Mouse (Mus musculus) hindbrain, embryonic 15.5 days (tissue): ENCODE results near the gene Slc25a13. TPM values are rescaled to one million over a fixed set of nuclear protein-coding genes. Genes with fewer than 3 reads are reported as not detected.

Experiments
- ATAC-seq: fragments of 200-750 bp; cut with Nextera tagmentation; 2 replicates; pipeline ENCODE4 v1.8.0; 2017; ENCODE audit warnings: low read depth, moderate number of reproducible peaks, moderate TSS enrichment; ENCODE audit not compliant: low FRiP score
- H3K27ac ChIP-seq: fragments of 300-500 bp; sonication (generic); replicated peaks from 2 replicates; pipeline ENCODE4 v1.5.1; 2015; ENCODE audit warnings: mild to moderate bottlenecking, inconsistent platforms
- H3K27me3 ChIP-seq: fragments of 300-500 bp; sonication (generic); 2 replicates; pipeline ENCODE4 v1.6.1; 2015; ENCODE audit warnings: control low read depth, inconsistent platforms
- H3K36me3 ChIP-seq: fragments of 300-500 bp; sonication (generic); 2 replicates; pipeline ENCODE4 v1.6.1; 2015; ENCODE audit warnings: control low read depth, inconsistent platforms
- H3K4me1 ChIP-seq: fragments of 300-500 bp; sonication (generic); replicated peaks from 2 replicates; pipeline ENCODE4 v1.6.1; 2015; ENCODE audit warnings: control low read depth, inconsistent platforms
- H3K4me2 ChIP-seq: fragments of 300-500 bp; sonication (generic); 2 replicates; pipeline ENCODE4 v1.6.1; 2015; ENCODE audit warnings: moderate library complexity, mild to moderate bottlenecking, inconsistent platforms
- H3K4me3 ChIP-seq: fragments of 300-500 bp; sonication (generic); 2 replicates; pipeline ENCODE4 v1.5.1; 2015; ENCODE audit warnings: mild to moderate bottlenecking, inconsistent platforms
- H3K9ac ChIP-seq: fragments of 300-500 bp; sonication (generic); 2 replicates; pipeline ENCODE4 v1.6.1; 2015; ENCODE audit warnings: inconsistent platforms
- H3K9me3 ChIP-seq: fragments of 300-500 bp; sonication (generic); 2 replicates; pipeline ENCODE4 v1.6.1; 2016; ENCODE audit warnings: control low read depth, inconsistent platforms
- WGBS: fragments of 180-500 bp; shearing (Covaris S2); methylation state at CpG from one replicate; pipeline ENCODE4 v1.1.7; 2015; 5-methylcytosine and 5-hydroxymethylcytosine counted together
- polyA plus RNA-seq: library from polyadenylated mRNA; unstranded; fragments of >200 nt; fragmentation: Nextera tagmentation; extraction: Ambion mirVana; gene quantifications from 2 replicates; pipeline ENCODE4 v1.2.1, GENCODE M21; 2015

Slc25a13 gene
- polyA plus RNA-seq, 1 experiment from 2014 or later = 5.3 TPM

DNA sequence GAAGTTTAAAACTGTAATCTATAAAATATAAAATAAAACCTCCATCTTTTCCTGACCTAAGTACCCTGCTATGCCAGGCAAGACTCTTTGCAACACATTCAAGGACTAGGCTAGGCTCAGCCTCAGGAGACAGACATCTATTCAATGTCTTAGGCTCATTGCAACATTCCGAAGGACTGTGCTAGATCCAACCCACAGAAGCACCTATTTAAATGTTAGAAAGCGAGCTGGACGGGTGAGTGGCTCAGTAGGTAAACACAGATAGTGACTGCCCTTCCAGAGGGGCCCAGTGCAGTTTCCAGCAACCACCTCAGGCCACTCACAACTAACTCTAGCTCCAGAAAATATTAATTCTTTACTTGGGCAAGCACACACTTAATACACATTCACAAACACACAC is 123.5 kb downstream of the Slc25a13 start:
- H3K9me3 ChIP-seq = no peaks in the 10 kb centered on the region
- H3K27ac ChIP-seq = no peak overlapping the region
- H3K4me3 ChIP-seq = no peak overlapping the region
- H3K36me3 ChIP-seq = no peaks in the 10 kb centered on the region
- no peaks in the 10 kb centered on the region for H3K27me3 ChIP-seq
- WGBS = 81% methylated on average over 3 of the region's 3 CpGs
- no peak overlapping the region for H3K4me2 ChIP-seq
- no peak overlapping the region for H3K9ac ChIP-seq
- H3K4me1 ChIP-seq = no peaks in the 10 kb centered on the region
- no peak for ATAC-seq

GRCm38 (mm10) chr6:6092497-6092896 is 124.5 kb downstream of the Slc25a13 start:
- ATAC-seq = no peak
- Histone ChIP-seq H3K27ac (no peak overlapping the region), H3K9me3 (no peaks in the 10 kb centered on the region), H3K36me3 (no peaks in the 10 kb centered on the region), H3K4me1 (no peaks in the 10 kb centered on the region), H3K27me3 (no peaks in the 10 kb centered on the region), H3K9ac (no peak overlapping the region), H3K4me2 (no peak overlapping the region), H3K4me3 (no peak overlapping the region)
- 22% methylated on average over 10 of the region's 10 CpGs for WGBS

- H3K27ac ChIP-seq = no peak overlapping the region
- H3K4me3 ChIP-seq = no peak overlapping the region
- no peaks in the 10 kb centered on the region for H3K9me3 ChIP-seq
- H3K9ac ChIP-seq = no peak overlapping the region
- H3K4me1 ChIP-seq = no peaks in the 10 kb centered on the region
- no peak for ATAC-seq
- WGBS = 86% methylated on average over 3 of the region's 3 CpGs
- H3K4me2 ChIP-seq = no peak overlapping the region
- H3K27me3 ChIP-seq = no peaks in the 10 kb centered on the region
- no peaks in the 10 kb centered on the region for H3K36me3 ChIP-seq
Observed at GRCm38 (mm10) chr6:6091016-6091415, 126.0 kb downstream of the Slc25a13 start.

DNA sequence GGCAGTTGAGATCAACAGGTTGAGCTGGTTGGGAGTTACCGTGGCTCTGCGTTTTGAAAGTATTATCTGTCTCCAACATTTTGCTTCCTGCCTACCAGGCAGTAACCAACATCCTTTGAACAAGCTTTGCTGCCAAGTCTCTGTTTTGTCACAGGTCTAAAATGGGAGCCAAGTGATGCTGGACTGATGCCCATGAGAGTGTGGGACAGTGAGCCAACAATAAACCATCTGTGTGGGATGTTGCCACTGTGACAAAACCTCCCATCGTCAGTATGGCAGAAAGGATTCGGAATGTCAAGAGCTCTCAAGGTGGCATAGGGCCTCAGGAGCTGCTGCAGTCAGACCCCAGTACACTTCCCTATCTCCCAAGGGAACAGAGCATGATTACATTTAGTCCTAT is 128.8 kb downstream of the Slc25a13 start:
- Histone ChIP-seq H3K4me1 (no peaks in the 10 kb centered on the region), H3K27me3 (no peaks in the 10 kb centered on the region), H3K9ac (no peak overlapping the region), H3K27ac (no peak overlapping the region), H3K4me3 (no peak overlapping the region), H3K4me2 (no peak overlapping the region), H3K9me3 (no peaks in the 10 kb centered on the region), H3K36me3 (no peaks in the 10 kb centered on the region)
- WGBS = 64% methylated on average over 4 of the region's 4 CpGs
- ATAC-seq = peak; percentile 54; the same call in 1 of the 2 replicates

- no peak overlapping the region for H3K4me3 ChIP-seq
- H3K9me3 ChIP-seq = no peaks in the 10 kb centered on the region
- H3K4me2 ChIP-seq = no peak overlapping the region
- H3K36me3 ChIP-seq = no peaks in the 10 kb centered on the region
- 64% methylated on average over 1 of the region's 1 CpGs for WGBS
- H3K27me3 ChIP-seq = no peaks in the 10 kb centered on the region
- H3K4me1 ChIP-seq = no peaks in the 10 kb centered on the region
- H3K9ac ChIP-seq = no peak overlapping the region
- H3K27ac ChIP-seq = no peak overlapping the region
- ATAC-seq = no peak
Observed at GRCm38 (mm10) chr6:6080484-6080883, 136.5 kb downstream of the Slc25a13 start.

DNA sequence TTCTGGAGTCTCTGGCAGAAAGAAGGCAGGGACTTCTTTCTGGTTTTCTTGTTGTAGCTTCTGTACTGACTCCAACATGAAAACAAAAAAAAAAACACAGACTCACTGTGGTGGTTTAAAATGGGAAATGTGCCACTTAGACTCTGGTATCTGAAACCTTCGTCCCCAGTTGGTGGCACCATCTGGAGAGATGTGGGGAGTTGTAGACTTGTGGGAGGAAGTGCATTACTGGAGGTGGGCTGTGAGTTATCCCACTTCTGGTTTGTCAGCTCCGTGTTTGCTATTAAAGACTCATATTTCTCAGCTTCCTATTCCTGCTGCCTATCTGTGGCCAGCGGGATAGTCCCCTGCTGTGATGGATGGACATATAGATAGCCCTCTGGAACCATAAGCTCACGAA is 139.7 kb downstream of the Slc25a13 start:
- no peaks in the 10 kb centered on the region for H3K4me1 ChIP-seq
- no peak overlapping the region for H3K4me2 ChIP-seq
- 84% methylated on average over 4 of the region's 4 CpGs for WGBS
- no peak overlapping the region for H3K9ac ChIP-seq
- no peaks in the 10 kb centered on the region for H3K9me3 ChIP-seq
- H3K27me3 ChIP-seq = no peaks in the 10 kb centered on the region
- ATAC-seq = no peak
- H3K27ac ChIP-seq = no peak overlapping the region
- no peaks in the 10 kb centered on the region for H3K36me3 ChIP-seq
- H3K4me3 ChIP-seq = no peak overlapping the region

- H3K9ac ChIP-seq = no peak overlapping the region
- H3K4me3 ChIP-seq = no peak overlapping the region
- WGBS = 76% methylated on average over 7 of the region's 7 CpGs
- H3K4me2 ChIP-seq = no peak overlapping the region
- ATAC-seq = no peak
- no peaks in the 10 kb centered on the region for H3K9me3 ChIP-seq
- H3K36me3 ChIP-seq = no peaks in the 10 kb centered on the region
- no peaks in the 10 kb centered on the region for H3K4me1 ChIP-seq
- no peaks in the 10 kb centered on the region for H3K27me3 ChIP-seq
- H3K27ac ChIP-seq = no peak overlapping the region
Observed at GRCm38 (mm10) chr6:6075940-6076447, 141.0 kb downstream of the Slc25a13 start.

GRCm38 (mm10) chr6:6071038-6071437 is 145.9 kb downstream of the Slc25a13 start:
- no peaks in the 10 kb centered on the region for H3K36me3 ChIP-seq
- H3K4me1 ChIP-seq = no peaks in the 10 kb centered on the region
- no peak overlapping the region for H3K4me3 ChIP-seq
- ATAC-seq = no peak
- H3K9me3 ChIP-seq = no peaks in the 10 kb centered on the region
- no peak overlapping the region for H3K9ac ChIP-seq
- H3K27ac ChIP-seq = no peak overlapping the region
- H3K27me3 ChIP-seq = no peaks in the 10 kb centered on the region
- H3K4me2 ChIP-seq = no peak overlapping the region
- 75% methylated on average over 7 of the region's 7 CpGs for WGBS

DNA sequence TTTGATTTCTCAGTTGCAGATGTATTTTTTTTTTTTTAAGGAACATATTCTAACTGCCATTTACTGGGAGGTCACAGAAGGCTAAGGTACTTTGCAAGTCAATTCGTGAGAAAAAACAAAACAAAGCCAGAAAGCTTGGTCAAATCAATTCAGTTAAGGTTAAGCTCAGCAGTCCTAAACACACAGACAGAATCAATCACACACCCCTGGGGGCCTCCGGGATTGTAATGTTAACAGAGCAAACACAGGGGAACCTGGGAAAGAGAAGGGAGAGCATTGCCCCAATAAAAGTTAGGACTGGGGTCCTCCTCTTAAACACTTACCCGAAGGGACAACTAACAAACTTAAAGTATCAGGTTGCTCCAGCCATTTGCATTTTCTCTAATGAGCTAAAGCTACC is 147.0 kb downstream of the Slc25a13 start:
- Histone ChIP-seq H3K36me3 (no peaks in the 10 kb centered on the region), H3K4me3 (no peak overlapping the region), H3K27ac (no peak overlapping the region), H3K4me1 (no peaks in the 10 kb centered on the region), H3K9ac (no peak overlapping the region), H3K4me2 (no peak overlapping the region), H3K9me3 (no peaks in the 10 kb centered on the region), H3K27me3 (no peaks in the 10 kb centered on the region)
- WGBS = 7% methylated on average over 3 of the region's 3 CpGs
- ATAC-seq = no peak

- Histone ChIP-seq H3K36me3 (no peaks in the 10 kb centered on the region), H3K4me1 (no peaks in the 10 kb centered on the region), H3K4me3 (no peak overlapping the region), H3K27me3 (no peaks in the 10 kb centered on the region), H3K4me2 (no peak overlapping the region), H3K9ac (no peak overlapping the region), H3K27ac (no peak overlapping the region), H3K9me3 (no peaks in the 10 kb centered on the region)
- no peak for ATAC-seq
- 85% methylated on average over 6 of the region's 6 CpGs for WGBS
Observed at GRCm38 (mm10) chr6:6067201-6067600, 149.8 kb downstream of the Slc25a13 start.

- WGBS = 17% methylated on average over 3 of the region's 3 CpGs
- Histone ChIP-seq H3K4me1 (0 out of 2 replicates have a peak, but pooled peaks cover 7% of the 10 kb centered on the region), H3K36me3 (no peaks in the 10 kb centered on the region), H3K27me3 (no peaks in the 10 kb centered on the region), H3K9me3 (no peaks in the 10 kb centered on the region), H3K4me3 (no peak overlapping the region), H3K9ac (no peak overlapping the region), H3K4me2 (no peak overlapping the region), H3K27ac (no peak overlapping the region)
- peak; percentile 51; the same call in 1 of the 2 replicates for ATAC-seq
Observed at GRCm38 (mm10) chr6:6058548-6058947, 158.4 kb downstream of the Slc25a13 start.

DNA sequence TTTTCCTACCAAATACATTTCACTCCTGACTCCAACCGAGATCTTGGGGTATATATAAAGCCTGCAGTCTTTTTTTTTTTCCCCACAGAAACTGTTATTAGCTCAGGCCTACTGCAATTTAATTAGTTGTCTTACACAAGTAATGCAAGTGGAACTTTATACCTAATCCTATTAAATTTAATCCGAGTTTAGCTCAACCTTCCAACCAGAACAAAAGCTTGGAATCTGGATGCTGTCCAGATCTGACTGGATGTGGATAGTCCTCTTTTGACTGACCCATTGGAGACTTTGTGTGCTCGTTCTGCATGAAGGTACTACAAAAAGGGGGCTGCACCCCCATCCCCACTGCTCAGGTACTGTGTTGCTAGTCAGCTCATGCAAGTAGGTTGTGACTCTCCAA is 163.0 kb downstream of the Slc25a13 start:
- Histone ChIP-seq H3K36me3 (no peaks in the 10 kb centered on the region), H3K9me3 (no peaks in the 10 kb centered on the region), H3K27ac (no peak overlapping the region), H3K9ac (no peak overlapping the region), H3K4me3 (no peak overlapping the region), H3K27me3 (no peaks in the 10 kb centered on the region), H3K4me1 (0 out of 2 replicates have a peak, but pooled peaks cover 7% of the 10 kb centered on the region), H3K4me2 (no peak overlapping the region)
- ATAC-seq = no peak
- WGBS = 71% methylated on average over 3 of the region's 3 CpGs

GRCm38 (mm10) chr6:6052696-6053095 is 164.3 kb downstream of the Slc25a13 start:
- no peak overlapping the region for H3K4me2 ChIP-seq
- H3K27me3 ChIP-seq = no peaks in the 10 kb centered on the region
- H3K4me3 ChIP-seq = no peak overlapping the region
- no peak overlapping the region for H3K27ac ChIP-seq
- no peak overlapping the region for H3K9ac ChIP-seq
- no peaks in the 10 kb centered on the region for H3K36me3 ChIP-seq
- ATAC-seq = no peak
- WGBS = 69% methylated on average over 11 of the region's 11 CpGs
- no peaks in the 10 kb centered on the region for H3K9me3 ChIP-seq
- no peaks in the 10 kb centered on the region for H3K4me1 ChIP-seq
